Mouse (Mus musculus) cerebellum, adult 2 months (tissue): ENCODE measurements around the gene Snd1.

Experiments used
- CTCF ChIP-seq: fragments of 200-500 bp; IDR thresholded peaks from 2 replicates; pipeline ENCODE4 v1.5.1; 2011; ENCODE audit warnings: low read depth, mild to moderate bottlenecking, control low read depth, low read length, moderate library complexity, borderline replicate concordance; ENCODE audit not compliant: insufficient read depth
- POLR2A ChIP-seq: fragments of 200-500 bp; IDR thresholded peaks from 2 replicates; pipeline ENCODE4 v1.6.1; 2011; ENCODE audit warnings: low read length, control low read depth, borderline replicate concordance; ENCODE audit not compliant: insufficient read depth

DNA sequence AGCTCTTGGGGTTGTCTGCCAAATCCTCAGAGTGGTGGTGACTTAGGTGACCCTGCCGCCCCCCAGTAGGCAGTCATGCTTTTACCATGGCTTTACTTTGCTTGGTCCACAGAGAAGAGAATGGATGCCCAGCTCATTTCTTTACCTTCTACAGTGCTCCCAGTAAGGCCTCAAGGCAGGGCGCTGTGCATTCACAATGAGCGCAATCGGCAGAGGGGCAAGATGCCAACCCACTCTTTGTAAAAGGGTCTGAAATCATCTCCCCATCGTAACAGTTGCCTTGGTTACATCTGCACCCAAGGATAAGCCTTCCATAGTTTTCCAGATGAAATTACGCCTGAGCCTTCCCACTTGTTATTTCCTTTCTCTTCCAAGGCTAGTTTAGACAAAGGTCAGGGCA, 415.5 kb downstream of the Snd1 start:
- TF ChIP-seq CTCF (no peak), POLR2A (no peak)
